Mouse (Mus musculus): Measurements from ENCODE around the gene Degs1. TPM values are rescaled to one million over a fixed set of nuclear protein-coding genes. Genes with fewer than 3 reads are reported as not detected.

Degs1 gene
- polyA plus RNA-seq, 1 experiment from 2014 or later = 219 TPM

- no peak overlapping the region for H3K4me3 ChIP-seq (ENCODE audit: low read depth, low read length)
- 35% methylated on average over 8 of the region's 8 CpGs for WGBS
- H3K9me3 ChIP-seq (ENCODE audit: low read length) = no peaks in the 10 kb centered on the region
- no peak overlapping the region for H3K9ac ChIP-seq (replicated peaks; ENCODE audit: low read depth)
- H3K36me3 ChIP-seq (ENCODE audit: insufficient read depth, low read length) = no peaks in the 10 kb centered on the region
- no peaks in the 10 kb centered on the region for H3K4me1 ChIP-seq (ENCODE audit: insufficient read depth, low read depth, low read length)
- TF ChIP-seq EP300 (IDR thresholded peaks at IDR 0.05) (no peak), CTCF (IDR thresholded peaks at IDR 0.05) (no peak)
- DNase-seq (ENCODE audit: low spot score) (no peak), ATAC-seq (no peak)
- no peaks in the 10 kb centered on the region for H3K27me3 ChIP-seq (replicated peaks; ENCODE audit: insufficient read depth, low read length)
- no peak overlapping the region for H3K4me2 ChIP-seq (replicated peaks; ENCODE audit: low read depth, low read length)
- no peak overlapping the region for H3K27ac ChIP-seq (ENCODE audit: low read length)
These were observed 33.3 kb downstream of the Degs1 start for GRCm38 (mm10) chr1:182249298-182249697.

GRCm38 (mm10) chr1:182245003-182245402 is 37.6 kb downstream of the Degs1 start:
- 90% methylated on average over 5 of the region's 5 CpGs for WGBS
- Histone ChIP-seq H3K27me3 (replicated peaks; ENCODE audit: insufficient read depth, low read length) (no peaks in the 10 kb centered on the region), H3K9me3 (ENCODE audit: low read length) (no peaks in the 10 kb centered on the region), H3K4me2 (replicated peaks; ENCODE audit: low read depth, low read length) (no peak overlapping the region), H3K4me3 (ENCODE audit: low read depth, low read length) (no peak overlapping the region), H3K36me3 (ENCODE audit: insufficient read depth, low read length) (no peaks in the 10 kb centered on the region), H3K9ac (replicated peaks; ENCODE audit: low read depth) (no peak overlapping the region), H3K4me1 (ENCODE audit: insufficient read depth, low read depth, low read length) (no peaks in the 10 kb centered on the region), H3K27ac (ENCODE audit: low read length) (no peak overlapping the region)
- DNase-seq (ENCODE audit: low spot score) (no peak), ATAC-seq (no peak)
- TF ChIP-seq CTCF (IDR thresholded peaks at IDR 0.05) (no peak), EP300 (IDR thresholded peaks at IDR 0.05) (no peak)

- no peaks in the 10 kb centered on the region for H3K4me1 ChIP-seq (ENCODE audit: insufficient read depth, low read depth, low read length)
- 27% methylated on average over 7 of the region's 7 CpGs for WGBS
- TF ChIP-seq CTCF (IDR thresholded peaks at IDR 0.05) = no peak
- TF ChIP-seq EP300 (IDR thresholded peaks at IDR 0.05) = no peak
- H3K4me2 ChIP-seq (replicated peaks; ENCODE audit: low read depth, low read length) = no peak overlapping the region
- H3K9ac ChIP-seq (replicated peaks; ENCODE audit: low read depth) = no peak overlapping the region
- DNase-seq (ENCODE audit: low spot score) (no peak), ATAC-seq (peak; percentile 26; the same call in 1 of the 2 replicates)
- no peak overlapping the region for H3K27ac ChIP-seq (ENCODE audit: low read length)
- no peaks in the 10 kb centered on the region for H3K36me3 ChIP-seq (ENCODE audit: insufficient read depth, low read length)
- no peaks in the 10 kb centered on the region for H3K27me3 ChIP-seq (replicated peaks; ENCODE audit: insufficient read depth, low read length)
- no peak overlapping the region for H3K4me3 ChIP-seq (ENCODE audit: low read depth, low read length)
- H3K9me3 ChIP-seq (ENCODE audit: low read length) = no peaks in the 10 kb centered on the region
These were observed 44.4 kb downstream of the Degs1 start for GRCm38 (mm10) chr1:182238056-182238703.

GRCm38 (mm10) chr1:182237386-182237785 is 45.2 kb downstream of the Degs1 start:
- Histone ChIP-seq H3K4me1 (ENCODE audit: insufficient read depth, low read depth, low read length) (no peaks in the 10 kb centered on the region), H3K27ac (ENCODE audit: low read length) (no peak overlapping the region), H3K9me3 (ENCODE audit: low read length) (no peaks in the 10 kb centered on the region), H3K4me2 (replicated peaks; ENCODE audit: low read depth, low read length) (no peak overlapping the region), H3K27me3 (replicated peaks; ENCODE audit: insufficient read depth, low read length) (no peaks in the 10 kb centered on the region), H3K9ac (replicated peaks; ENCODE audit: low read depth) (no peak overlapping the region), H3K4me3 (ENCODE audit: low read depth, low read length) (no peak overlapping the region), H3K36me3 (ENCODE audit: insufficient read depth, low read length) (no peaks in the 10 kb centered on the region)
- peak; percentile 57 for DNase-seq (ENCODE audit: low spot score)
- 25% methylated on average over 1 of the region's 1 CpGs for WGBS
- peak; percentile 46; the same call in 1 of the 2 replicates for ATAC-seq
- TF ChIP-seq CTCF (IDR thresholded peaks at IDR 0.05) = no peak
- TF ChIP-seq EP300 (IDR thresholded peaks at IDR 0.05) = no peak

- H3K4me1 ChIP-seq (ENCODE audit: insufficient read depth, low read depth, low read length) = no peaks in the 10 kb centered on the region
- H3K36me3 ChIP-seq (ENCODE audit: insufficient read depth, low read length) = no peaks in the 10 kb centered on the region
- H3K9me3 ChIP-seq (ENCODE audit: low read length) = no peaks in the 10 kb centered on the region
- DNase-seq (ENCODE audit: low spot score) (no peak), ATAC-seq (no peak)
- H3K4me3 ChIP-seq (ENCODE audit: low read depth, low read length) = no peak overlapping the region
- no peak overlapping the region for H3K4me2 ChIP-seq (replicated peaks; ENCODE audit: low read depth, low read length)
- H3K27me3 ChIP-seq (replicated peaks; ENCODE audit: insufficient read depth, low read length) = no peaks in the 10 kb centered on the region
- TF ChIP-seq EP300 (IDR thresholded peaks at IDR 0.05) = no peak
- TF ChIP-seq CTCF (IDR thresholded peaks at IDR 0.05) = no peak
- H3K27ac ChIP-seq (ENCODE audit: low read length) = no peak overlapping the region
- WGBS = 75% methylated on average over 4 of the region's 4 CpGs
- H3K9ac ChIP-seq (replicated peaks; ENCODE audit: low read depth) = no peak overlapping the region
These were observed 47.4 kb downstream of the Degs1 start for GRCm38 (mm10) chr1:182235174-182235573.

- no peak overlapping the region for H3K27ac ChIP-seq (ENCODE audit: low read length)
- DNase-seq (ENCODE audit: low spot score) (peak; percentile 77), ATAC-seq (peak; percentile 80)
- 29% methylated on average over 4 of the region's 4 CpGs for WGBS
- no peak overlapping the region for H3K9ac ChIP-seq (replicated peaks; ENCODE audit: low read depth)
- no peaks in the 10 kb centered on the region for H3K36me3 ChIP-seq (ENCODE audit: insufficient read depth, low read length)
- no peak overlapping the region for H3K4me3 ChIP-seq (ENCODE audit: low read depth, low read length)
- no peak overlapping the region for H3K4me2 ChIP-seq (replicated peaks; ENCODE audit: low read depth, low read length)
- H3K9me3 ChIP-seq (ENCODE audit: low read length) = no peaks in the 10 kb centered on the region
- TF ChIP-seq CTCF (IDR thresholded peaks at IDR 0.05) (no peak), EP300 (IDR thresholded peaks at IDR 0.05) (peak; percentile 43; the same call in 1 of the 2 replicates)
- 0 out of 2 replicates have a peak, but pooled peaks cover 3% of the 10 kb centered on the region for H3K4me1 ChIP-seq (ENCODE audit: insufficient read depth, low read depth, low read length)
- H3K27me3 ChIP-seq (replicated peaks; ENCODE audit: insufficient read depth, low read length) = no peaks in the 10 kb centered on the region
These were observed 53.2 kb downstream of the Degs1 start for GRCm38 (mm10) chr1:182229381-182229780.
